Mouse (Mus musculus) heart, adult 2 months (tissue): ENCODE data around the gene Kbtbd13.

Experiments used
- CTCF ChIP-seq: fragments of 200-600 bp; IDR thresholded peaks from 2 replicates; pipeline ENCODE4 v1.8.1; 2022; ENCODE audit warnings: antibody characterized with exemption, mild to moderate bottlenecking, moderate library complexity
- EP300 ChIP-seq: fragments of 200-500 bp; IDR thresholded peaks from 2 replicates; pipeline ENCODE4 v1.6.1; 2011; ENCODE audit warnings: low read depth, low read length, control low read depth; ENCODE audit not compliant: insufficient read depth
- POLR2A ChIP-seq: fragments of 200-500 bp; IDR thresholded peaks from 2 replicates; pipeline ENCODE4 v1.6.1; 2011; ENCODE audit warnings: mild to moderate bottlenecking, low read depth, low read length, control low read depth; ENCODE audit not compliant: insufficient read depth

DNA sequence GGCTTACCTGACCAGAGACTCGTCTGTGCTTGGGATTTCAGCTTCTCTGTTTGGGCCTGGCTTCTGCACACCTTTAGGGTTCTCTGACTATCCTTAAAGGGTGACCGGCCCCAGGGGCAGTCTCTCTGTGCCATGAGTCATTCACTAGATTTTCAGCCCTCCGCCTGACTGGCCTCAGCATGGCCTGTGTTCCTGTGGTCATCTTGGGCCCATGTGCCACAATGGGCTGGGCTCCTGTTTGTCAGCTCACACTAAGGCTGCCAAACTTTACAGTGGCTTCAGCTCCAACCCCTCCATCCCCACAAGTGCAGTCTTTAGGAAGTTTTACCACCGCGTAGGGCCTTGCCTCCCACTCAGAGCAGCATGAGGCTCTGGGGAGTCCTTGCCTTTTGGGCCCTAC, 38.2 kb downstream of the Kbtbd13 start:
- TF ChIP-seq EP300 (no peak), CTCF (no peak), POLR2A (no peak)
